ENCODE assay signal across 9 mouse cellular contexts in the genomic region with DNA sequence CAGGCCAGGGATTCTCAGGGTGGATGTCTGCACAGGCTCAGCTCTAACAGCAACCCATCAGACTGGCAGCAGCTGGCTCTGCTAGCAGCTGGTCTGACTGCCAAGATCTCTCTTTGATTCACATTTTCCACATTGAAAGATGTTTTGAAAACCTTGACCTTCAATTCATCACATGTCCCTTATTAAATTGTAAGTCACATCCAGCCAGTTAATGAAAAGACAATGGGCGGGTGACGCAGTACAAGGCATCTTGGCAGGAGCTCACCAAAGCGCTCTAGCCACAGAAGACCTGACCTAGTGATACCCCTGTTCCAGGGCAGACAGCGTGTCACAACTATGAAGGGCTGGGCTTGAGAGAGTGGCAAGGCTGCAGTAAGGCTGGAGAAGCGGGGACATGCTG. TPM values are rescaled to one million over a fixed set of nuclear protein-coding genes. Genes with fewer than 3 reads are reported as not detected.
DNase-seq lines count a peak whose midpoint lies in the region; ATAC-seq and TF ChIP-seq lines count a peak whose summit lies in the region.
"Had no signal": no experiment of that assay in that cellular context is flagged by ENCODE, and none has a peak within 500 bp of the region (broad histone marks: within the 10 kb centered on the region; RNA-seq: fewer than 3 reads in every experiment).

No protein-coding gene starts in this region.

- POLR2A ChIA-PET in Patski (lab: Charles Lee): interaction anchor here (0.6 to 1.0 kb wide), 3 partner anchors 9 to 75 kb away, joined by 3 read pairs; no protein-coding TSS in a partner anchor

- H3K36me3 ChIP-seq in hindbrain, embryonic 13.5 days: peaks cover 31% of the 10 kb centered on the region
- peaks cover 83% of the 10 kb centered on the region for H3K36me3 ChIP-seq in hindbrain, embryonic 10.5 days
- peaks cover 50% of the 10 kb centered on the region for H3K36me3 ChIP-seq in heart, embryonic 10.5 days

- 74% methylated on average over 5 of the region's 5 CpGs for WGBS in hindbrain, embryonic 13.5 days
- WGBS in hindbrain, embryonic 10.5 days: 95% methylated on average over 5 of the region's 5 CpGs
- WGBS in heart, embryonic 10.5 days: 92% methylated on average over 5 of the region's 5 CpGs

- no peaks in the 10 kb centered on the region for H3K9me3 ChIP-seq in hindbrain, embryonic 13.5 days
- no peaks in the 10 kb centered on the region for H3K9me3 ChIP-seq in hindbrain, embryonic 10.5 days
- H3K9me3 ChIP-seq in heart, embryonic 10.5 days: no peaks in the 10 kb centered on the region

- peaks cover 33% of the 10 kb centered on the region for H3K4me1 ChIP-seq in hindbrain, embryonic 13.5 days (replicated peaks)
- H3K4me1 ChIP-seq in hindbrain, embryonic 10.5 days (replicated peaks): peaks cover 29% of the 10 kb centered on the region
- H3K4me1 ChIP-seq in heart, embryonic 10.5 days: peaks cover 77% of the 10 kb centered on the region

- no peak overlapping the region for H3K4me2 ChIP-seq in hindbrain, embryonic 13.5 days

- CTCF ChIA-PET in Patski (lab: Charles Lee): interaction anchor here (1.3 kb wide), 1 partner anchor 9 kb away, joined by 7 read pairs; no protein-coding TSS in a partner anchor

- no peaks in the 10 kb centered on the region for H3K27me3 ChIP-seq in hindbrain, embryonic 13.5 days
- no peaks in the 10 kb centered on the region for H3K27me3 ChIP-seq in hindbrain, embryonic 10.5 days (ENCODE audit: insufficient read depth, poor library complexity, severe bottlenecking)
- no peaks in the 10 kb centered on the region for H3K27me3 ChIP-seq in Patski
- H3K27me3 ChIP-seq in heart, embryonic 10.5 days (ENCODE audit: insufficient read depth, poor library complexity, severe bottlenecking): no peaks in the 10 kb centered on the region

- in situ Hi-C loops in Patski (cut with MboI; ENCODE audit: low pct_unique_long_range_greater_than_20kb): no loop called here

- DNase-seq in hindbrain, embryonic 10.5 days (ENCODE audit: low spot score): no peak
- DNase-seq in Patski (ENCODE audit: low read depth, low spot score): peak; percentile 57
- no peak for DNase-seq in heart, embryonic 10.5 days (ENCODE audit: low spot score)
- peak; percentile 37 to 59 for DNase-seq in kidney, postnatal 4 days
- no peak for DNase-seq in urinary bladder, postnatal 14 days (ENCODE audit: low spot score)
- no peak for DNase-seq in testis, postnatal 10 days (ENCODE audit: low spot score)
- no peak for DNase-seq in retina, embryonic 14.5 days (ENCODE audit: low spot score)

- TF ChIP-seq CTCF in Patski (IDR thresholded peaks at IDR 0.05): no peak

- no peak for ATAC-seq in hindbrain, embryonic 13.5 days (ENCODE audit: low FRiP score)
- ATAC-seq in Patski: no peak

- no peak overlapping the region for H3K4me3 ChIP-seq in hindbrain, embryonic 13.5 days
- no peak overlapping the region for H3K4me3 ChIP-seq in hindbrain, embryonic 10.5 days
- H3K4me3 ChIP-seq in heart, embryonic 10.5 days: no peak overlapping the region

- no peak overlapping the region for H3K9ac ChIP-seq in hindbrain, embryonic 13.5 days
- H3K9ac ChIP-seq: liver, embryonic 14.5 days had no signal

- H3K27ac ChIP-seq in hindbrain, embryonic 13.5 days: 0 out of 2 replicates have a peak overlapping the region, but pooled peaks have one; percentile 2
- H3K27ac ChIP-seq in hindbrain, embryonic 10.5 days: no peak overlapping the region
- peak overlapping the region; percentile 91 for H3K27ac ChIP-seq in heart, embryonic 10.5 days
- H3K27ac ChIP-seq: liver, embryonic 14.5 days had no signal

RNA-seq across cellular contexts. Expression of a gene that starts 20.4 kb away (rescaled TPM):
- 34.5 and 35.5 TPM in 2 replicates for polyA plus RNA-seq in hindbrain, embryonic 13.5 days (2015; fragmentation: Nextera tagmentation; extraction: Ambion mirVana)
- polyA plus RNA-seq in hindbrain, embryonic 10.5 days (2016; fragmentation: Nextera tagmentation; extraction: Ambion mirVana): 26.8 and 36.8 TPM in 2 replicates
- polyA plus RNA-seq in Patski (2021): 465 TPM
- polyA plus RNA-seq in heart, embryonic 10.5 days (2016; fragmentation: Nextera tagmentation; extraction: Ambion mirVana): 28.8 and 31.5 TPM in 2 replicates

RNA-seq across cellular contexts. Expression of a gene that starts 21.0 kb away (rescaled TPM):
- polyA plus RNA-seq in hindbrain, embryonic 13.5 days (2015; fragmentation: Nextera tagmentation; extraction: Ambion mirVana): 86.8 and 90.1 TPM in 2 replicates
- polyA plus RNA-seq in hindbrain, embryonic 10.5 days (2016; fragmentation: Nextera tagmentation; extraction: Ambion mirVana): 97.7 and 103 TPM in 2 replicates
- 287 TPM for polyA plus RNA-seq in Patski (2021)
- 130 and 150 TPM in 2 replicates for polyA plus RNA-seq in heart, embryonic 10.5 days (2016; fragmentation: Nextera tagmentation; extraction: Ambion mirVana)

Comparison
In these comparisons a context has a peak if more than half of its experiments do, and no peak if none do; other contexts are left out.
1. DNase-seq: peak in Patski (single experiment) and kidney, postnatal 4 days (2 of 2); none in hindbrain, embryonic 10.5 days (single experiment), heart, embryonic 10.5 days (single experiment), urinary bladder, postnatal 14 days (single experiment), testis, postnatal 10 days (single experiment) and retina, embryonic 14.5 days (single experiment).
2. RNA of a gene that starts 20.4 kb away (polyA plus RNA-seq): 465 TPM in Patski (single experiment); 26.8 to 36.8 TPM in hindbrain, embryonic 10.5 days, 34.5 to 35.5 TPM in hindbrain, embryonic 13.5 days and 28.8 to 31.5 TPM in heart, embryonic 10.5 days; every median in the first group is over 10 times any median in the second.